Mouse (Mus musculus): Measurements from ENCODE around the gene Cavin4. TPM values are rescaled to one million over a fixed set of nuclear protein-coding genes. Genes with fewer than 3 reads are reported as not detected.

Cavin4 gene
- polyA plus RNA-seq, 1 experiment: not detected

DNA sequence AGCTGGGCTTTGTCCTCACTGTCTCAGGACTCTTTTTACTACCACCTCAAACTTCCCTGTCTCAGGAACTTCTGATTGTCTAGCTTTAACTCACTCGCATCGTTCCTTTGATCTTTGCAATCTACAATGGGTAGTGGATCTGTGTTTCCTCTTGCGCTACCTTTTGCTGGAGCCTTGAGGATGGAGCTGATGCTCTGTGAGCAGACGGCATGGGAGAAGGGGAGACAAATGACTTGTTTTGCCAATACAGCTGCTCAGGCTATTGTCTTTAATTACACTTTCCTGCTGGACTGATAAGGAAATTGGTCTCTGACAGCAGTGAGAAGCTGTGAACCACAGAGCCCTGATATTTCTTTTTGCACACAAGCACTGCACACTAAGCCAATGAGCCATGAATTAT lies 53.5 kb downstream of the Cavin4 start:
- 69% methylated on average over 4 of the region's 4 CpGs for whole genome bisulfite sequencing
- Histone ChIP-seq H3K27ac (ENCODE audit: control insufficient read depth, insufficient read depth, low read depth, low read length, poor library complexity) (no peak overlapping the region), H3K4me3 (replicated peaks; ENCODE audit: control insufficient read depth, low read depth, low read length) (no peak overlapping the region), H3K4me1 (ENCODE audit: control insufficient read depth, insufficient read depth, low read length) (no peaks in the 10 kb centered on the region)
- no peak for TF ChIP-seq CTCF (IDR thresholded peaks at IDR 0.05; ENCODE audit: control insufficient read depth, insufficient read depth, low read length)
- TF ChIP-seq POLR2A (IDR thresholded peaks at IDR 0.05; ENCODE audit: borderline replicate concordance, control insufficient read depth, low read depth, low read length): no peak

Other genes starting within 250 kb of the Cavin4 start
- gene Tex10, start 190.1 kb upstream of the Cavin4 start, polyA plus RNA-seq (2011; ENCODE audit: insufficient read depth, insufficient read length, low replicate concordance, missing spikeins): 6.9 and 17.4 TPM in 2 replicates
- gene Msantd3, start 123.6 kb upstream of the Cavin4 start, polyA plus RNA-seq (2011; ENCODE audit: insufficient read depth, insufficient read length, low replicate concordance, missing spikeins): 2.9 and 16.3 TPM in 2 replicates
- gene Tmeff1, start 78.3 kb upstream of the Cavin4 start, polyA plus RNA-seq (2011; ENCODE audit: insufficient read depth, insufficient read length, low replicate concordance, missing spikeins): 7.9 TPM in 1 of 2 replicates, not detected in the other